Mouse (Mus musculus) cerebellum, adult 2 months (tissue): ENCODE data around the gene Defa17. TPM values are rescaled to one million over a fixed set of nuclear protein-coding genes. Genes with fewer than 3 reads are reported as not detected.
"Not testable (repeated sequence)": the region's sequence is repeated elsewhere in the genome, so short reads cannot be mapped to it uniquely, and the experiment has no call there.

Source experiments
- DNase-seq, 2 experiments: peaks; one replicate each; pipeline ENCODE4 v3.0.0; 2021
- H3K27ac ChIP-seq: fragments of 200-500 bp; 2 replicates; pipeline ENCODE4 v1.5.1; 2012; ENCODE audit warnings: low read length, control low read depth, inconsistent platforms; ENCODE audit not compliant: insufficient read depth
- H3K27me3 ChIP-seq: fragments of 200-500 bp; 2 replicates; pipeline ENCODE4 v1.6.1; 2012; ENCODE audit warnings: inconsistent platforms, mild to moderate bottlenecking, low read length, moderate library complexity; ENCODE audit not compliant: control insufficient read depth, insufficient read depth
- H3K4me1 ChIP-seq: fragments of 200-500 bp; 2 replicates; pipeline ENCODE4 v1.6.1; 2011; ENCODE audit warnings: low read length; ENCODE audit not compliant: control insufficient read depth, insufficient read depth
- H3K4me3 ChIP-seq: fragments of 200-500 bp; replicated peaks from 2 replicates; pipeline ENCODE3; 2011; ENCODE audit warnings: mild to moderate bottlenecking, low read depth, low read length, control low read depth; ENCODE audit not compliant: insufficient read depth
- WGBS: fragments of 180-500 bp; shearing (Covaris S2); methylation state at CpG from one replicate; pipeline ENCODE4 v1.1.7; 2018; 5-methylcytosine and 5-hydroxymethylcytosine counted together
- polyA plus RNA-seq: library from polyadenylated mRNA; depleted of rRNA; stranded (reverse); fragments of >200 nt; gene quantifications from 2 replicates; pipeline ENCODE4 v1.2.3, GENCODE M21; 2012; rRNA removed

The Defa17 gene
- not detected in 2 replicates for polyA plus RNA-seq

GRCm38 (mm10) chr8:21655480-21655879 lies at the start of gene Defa17:
Gene Defa17, plus strand, starts transcription at chr8:21655780.
- 86% methylated on average over 1 of the region's 2 CpGs for WGBS
- not testable (repeated sequence) for H3K4me1 ChIP-seq, H3K27ac ChIP-seq, H3K4me3 ChIP-seq, DNase-seq, H3K27me3 ChIP-seq

DNA sequence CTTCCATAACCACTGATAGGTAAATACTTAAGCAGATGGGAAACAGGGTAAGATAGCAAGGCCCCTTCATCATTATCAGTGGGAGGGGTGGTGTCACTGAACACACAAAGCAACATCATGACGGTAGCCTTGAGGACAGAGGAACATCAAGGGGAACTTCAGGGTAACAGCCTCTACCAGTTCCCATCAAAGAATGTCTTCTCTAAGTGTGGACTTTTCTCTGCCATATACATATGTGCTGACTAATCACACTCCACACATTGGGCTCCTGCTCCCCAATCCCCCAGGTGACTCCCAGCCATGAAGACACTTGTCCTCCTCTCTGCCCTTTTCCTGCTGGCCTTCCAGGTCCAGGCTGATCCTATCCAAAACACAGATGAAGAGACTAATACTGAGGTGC lies 37.7 kb upstream of the Defa17 start, which contains the start of gene Defa26:
TSS of gene Defa26 (plus strand) at position 301 of the 400 bp plus-strand sequence.
- not testable (repeated sequence) for H3K4me1 ChIP-seq, H3K4me3 ChIP-seq, H3K27me3 ChIP-seq, H3K27ac ChIP-seq, DNase-seq
- WGBS = 92% methylated on average over 1 of the region's 1 CpGs

DNA sequence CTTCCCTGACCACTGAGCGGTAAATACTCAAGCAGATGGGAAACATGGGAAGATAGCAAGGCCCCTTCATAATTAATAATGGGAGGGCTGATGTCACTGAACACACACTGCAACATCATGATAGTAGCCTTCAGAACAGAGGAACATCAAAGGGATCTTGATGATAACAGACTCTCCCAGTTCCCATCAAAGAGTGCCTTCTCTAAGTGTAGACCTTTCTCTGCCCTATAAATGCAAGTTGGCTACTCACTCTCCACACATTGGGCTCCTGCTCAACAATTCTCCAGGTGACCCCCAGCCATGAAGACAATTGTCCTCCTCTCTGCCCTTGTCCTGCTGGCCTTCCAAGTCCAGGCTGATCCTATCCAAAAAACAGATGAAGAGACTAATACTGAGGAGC lies 9.9 kb downstream of the Defa17 start, which contains the start of gene Defa34:
TSS of gene Defa34 (plus strand) at position 301 of the 400 bp plus-strand sequence.
- H3K27me3 ChIP-seq, H3K27ac ChIP-seq, H3K4me3 ChIP-seq, H3K4me1 ChIP-seq, DNase-seq: not testable (repeated sequence)
- WGBS = 74% methylated on average over 1 of the region's 1 CpGs

DNA sequence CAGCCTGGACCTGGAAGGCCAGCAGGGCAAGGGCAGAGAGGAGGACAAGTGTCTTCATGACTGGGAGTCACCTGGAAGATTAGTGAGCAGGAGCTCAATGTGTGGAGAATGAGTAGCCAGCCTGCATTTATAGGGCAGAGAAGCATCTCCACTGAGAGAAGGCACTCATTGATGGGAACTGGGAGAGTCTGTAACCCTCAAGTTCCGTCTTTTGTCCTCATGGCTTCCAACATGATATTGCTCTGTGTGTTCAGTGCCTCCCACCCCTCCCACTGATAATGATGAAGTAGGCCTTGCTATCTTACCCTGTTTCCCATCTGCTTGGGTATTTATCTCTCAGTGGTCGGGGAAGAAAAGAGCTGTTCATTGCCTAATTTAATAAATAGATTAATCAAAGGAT lies 48.0 kb downstream of the Defa17 start, which contains the start of gene AY761184:
TSS of gene AY761184 (minus strand) at position 101 of the 400 bp plus-strand sequence.
- not testable (repeated sequence) for H3K4me1 ChIP-seq, H3K27ac ChIP-seq, H3K4me3 ChIP-seq, DNase-seq, H3K27me3 ChIP-seq
- 56% methylated on average over 2 of the region's 2 CpGs for WGBS

Other genes starting within 250 kb of the Defa17 start
- gene Defa36, start 228.4 kb upstream of the Defa17 start, polyA plus RNA-seq = not detected in 2 replicates
- 0.30 TPM in 1 of 2 replicates, not detected in the other for gene Gm7849, start 199.2 kb upstream of the Defa17 start, polyA plus RNA-seq
- not detected in 2 replicates for gene Defa20, start 146.5 kb upstream of the Defa17 start, polyA plus RNA-seq
- gene Defa32, start 126.7 kb upstream of the Defa17 start, polyA plus RNA-seq = not detected in 2 replicates
- gene Defa37, start 90.4 kb upstream of the Defa17 start, polyA plus RNA-seq = not detected in 2 replicates
- gene Defa28, start 72.8 kb upstream of the Defa17 start, polyA plus RNA-seq = not detected in 2 replicates
- not detected in 2 replicates for gene Gm7861, start 61.3 kb upstream of the Defa17 start, polyA plus RNA-seq
- not detected in 2 replicates for gene Defa26, start 37.6 kb upstream of the Defa17 start, polyA plus RNA-seq
- not detected in 2 replicates for gene Defa34, start 10.0 kb downstream of the Defa17 start, polyA plus RNA-seq
- not detected in 2 replicates for gene AY761184, start 47.9 kb downstream of the Defa17 start, polyA plus RNA-seq
- gene Defa24, start 78.7 kb downstream of the Defa17 start, polyA plus RNA-seq = not detected in 2 replicates
- not detected in 2 replicates for gene Defb50, start 167.8 kb downstream of the Defa17 start, polyA plus RNA-seq
- gene Defb2, start 184.1 kb downstream of the Defa17 start, polyA plus RNA-seq = not detected in 2 replicates
- gene Defb10, start 203.1 kb downstream of the Defa17 start, polyA plus RNA-seq = not detected in 2 replicates
- not detected in 2 replicates for gene Defb9, start 229.6 kb downstream of the Defa17 start, polyA plus RNA-seq